Comparison of ENCODE assay signal across 10 mouse cellular contexts in genomic region chr7:4026794-4027421, GRCm38 (mm10). TPM values are rescaled to one million over a fixed set of nuclear protein-coding genes. Genes with fewer than 3 reads are reported as not detected.
DNase-seq lines count a peak whose midpoint lies in the region; ATAC-seq and TF ChIP-seq lines count a peak whose summit lies in the region.
"Had no signal": no experiment of that assay in that cellular context is flagged by ENCODE, and none has a peak within 500 bp of the region (broad histone marks: within the 10 kb centered on the region; RNA-seq: fewer than 3 reads in every experiment).

No protein-coding gene starts in this region.

- H3K4me2 ChIP-seq in hindbrain, embryonic 11.5 days (replicated peaks; ENCODE audit: low read depth, low read length) = no peak overlapping the region
- no peak overlapping the region for H3K4me2 ChIP-seq in hindbrain, embryonic 13.5 days
- H3K4me2 ChIP-seq: liver, embryonic 15.5 days had no signal

- H3K36me3 ChIP-seq in hindbrain, embryonic 11.5 days (ENCODE audit: control insufficient read depth, insufficient read depth, low read length) = no peaks in the 10 kb centered on the region
- no peaks in the 10 kb centered on the region for H3K36me3 ChIP-seq in hindbrain, embryonic 13.5 days
- H3K36me3 ChIP-seq in ES-Bruce4 (ENCODE audit: control insufficient read depth, insufficient read depth, low read length, poor library complexity, severe bottlenecking) = no peaks in the 10 kb centered on the region
- H3K36me3 ChIP-seq: liver, embryonic 15.5 days had no signal

- no peak overlapping the region for H3K9ac ChIP-seq in hindbrain, embryonic 11.5 days (ENCODE audit: low read depth, low read length)
- no peak overlapping the region for H3K9ac ChIP-seq in hindbrain, embryonic 13.5 days
- H3K9ac ChIP-seq in ES-Bruce4 (ENCODE audit: low read depth, poor library complexity, severe bottlenecking) = no peak overlapping the region
- H3K9ac ChIP-seq: liver, embryonic 15.5 days had no signal

- WGBS in hindbrain, embryonic 11.5 days = 27% methylated on average over 3 of the region's 3 CpGs
- WGBS in hindbrain, embryonic 13.5 days = 21% methylated on average over 3 of the region's 3 CpGs

- TF ChIP-seq CTCF in ES-Bruce4 (IDR thresholded peaks at IDR 0.05; ENCODE audit: low read depth, low read length) = peak; percentile 46
- TF ChIP-seq CTCF in layer of hippocampus, adult 2 months (conservative IDR thresholded peaks at IDR 0.05) = peak; percentile 77

- DNase-seq in hindbrain, embryonic 11.5 days (ENCODE audit: low spot score) = peak; percentile 5
- DNase-seq in embryo, embryonic 10 days (ENCODE audit: low spot score) = peak; percentile 42
- DNase-seq in layer of hippocampus, adult 2 months (ENCODE audit: low spot score in 2 of 2) = peak; percentile 5 to 34
- peak; percentile 25 to 57 for DNase-seq in natural killer cell, adult 2 months (ENCODE audit: low spot score in 2 of 2)
- no peak for DNase-seq in MN1 (ENCODE audit: low spot score)
- DNase-seq in urinary bladder, postnatal 10 days (ENCODE audit: low spot score) = no peak

- no peaks in the 10 kb centered on the region for H3K9me3 ChIP-seq in hindbrain, embryonic 11.5 days (ENCODE audit: control insufficient read depth, low read length)
- no peaks in the 10 kb centered on the region for H3K9me3 ChIP-seq in hindbrain, embryonic 13.5 days
- no peaks in the 10 kb centered on the region for H3K9me3 ChIP-seq in ES-Bruce4 (replicated peaks; ENCODE audit: control insufficient read depth, insufficient read depth, low read length, poor library complexity, severe bottlenecking)
- H3K9me3 ChIP-seq: liver, embryonic 15.5 days had no signal

- H3K4me3 ChIP-seq in hindbrain, embryonic 11.5 days (ENCODE audit: low read depth, low read length) = no peak overlapping the region
- H3K4me3 ChIP-seq in hindbrain, embryonic 13.5 days = no peak overlapping the region
- H3K4me3 ChIP-seq in ES-Bruce4 (ENCODE audit: low read depth, low read length) = no peak overlapping the region
- no peak overlapping the region for H3K4me3 ChIP-seq in layer of hippocampus, adult 2 months
- H3K4me3 ChIP-seq: erythroblast, embryonic 14.5 days; liver, embryonic 15.5 days had no signal

- TF ChIP-seq EP300 in ES-Bruce4 (IDR thresholded peaks at IDR 0.05; ENCODE audit: insufficient read depth, low read depth, low read length) = no peak

- no peak for ATAC-seq in hindbrain, embryonic 11.5 days (ENCODE audit: low FRiP score)
- no peak for ATAC-seq in hindbrain, embryonic 13.5 days (ENCODE audit: low FRiP score)

- no peak for TF ChIP-seq POLR2A in ES-Bruce4 (IDR thresholded peaks at IDR 0.05; ENCODE audit: insufficient read depth, low read length)

- no peak overlapping the region for H3K27ac ChIP-seq in hindbrain, embryonic 11.5 days (ENCODE audit: low read depth, low read length)
- no peak overlapping the region for H3K27ac ChIP-seq in hindbrain, embryonic 13.5 days
- H3K27ac ChIP-seq in ES-Bruce4 (ENCODE audit: insufficient read depth, low read length) = no peak overlapping the region
- H3K27ac ChIP-seq in layer of hippocampus, adult 2 months = no peak overlapping the region
- H3K27ac ChIP-seq: liver, embryonic 15.5 days had no signal

- H3K27me3 ChIP-seq in hindbrain, embryonic 11.5 days (ENCODE audit: control insufficient read depth, insufficient read depth, low read length) = no peaks in the 10 kb centered on the region
- no peaks in the 10 kb centered on the region for H3K27me3 ChIP-seq in hindbrain, embryonic 13.5 days
- no peaks in the 10 kb centered on the region for H3K27me3 ChIP-seq in ES-Bruce4 (ENCODE audit: control insufficient read depth, insufficient read depth, low read length, poor library complexity, severe bottlenecking)
- H3K27me3 ChIP-seq: liver, embryonic 15.5 days had no signal

- H3K4me1 ChIP-seq in hindbrain, embryonic 11.5 days (replicated peaks; ENCODE audit: control insufficient read depth, insufficient read depth, low read length) = no peaks in the 10 kb centered on the region
- no peaks in the 10 kb centered on the region for H3K4me1 ChIP-seq in hindbrain, embryonic 13.5 days (replicated peaks)
- H3K4me1 ChIP-seq in ES-Bruce4 (ENCODE audit: control insufficient read depth, insufficient read depth, low read length) = no peaks in the 10 kb centered on the region
- H3K4me1 ChIP-seq: liver, embryonic 15.5 days had no signal

RNA-seq across cellular contexts. Expression of gene Lair1, which starts 36.1 kb away (rescaled TPM):
- polyA plus RNA-seq in hindbrain, embryonic 11.5 days (2014; fragmentation: Nextera tagmentation; extraction: Ambion mirVana) = 2.6 and 3.0 TPM in 2 replicates
- 2.8 and 4.1 TPM in 2 replicates for polyA plus RNA-seq in hindbrain, embryonic 13.5 days (2015; fragmentation: Nextera tagmentation; extraction: Ambion mirVana)
- 0.21 and 0.67 TPM in 2 replicates for polyA plus RNA-seq in ES-Bruce4 (2011; ENCODE audit: insufficient read depth, insufficient read length, low read depth, missing spikeins)
- 1 to 10 TPM; 5.2 to 7.1 TPM for total RNA-seq in layer of hippocampus, adult 2 months (2021)
- polyA plus RNA-seq: erythroblast, embryonic 14.5 days had no signal

Comparison
In these comparisons a context has a peak if more than half of its experiments do, and no peak if none do; other contexts are left out.
1. DNase-seq: peak in hindbrain, embryonic 11.5 days (single experiment), embryo, embryonic 10 days (single experiment), layer of hippocampus, adult 2 months (2 of 2) and natural killer cell, adult 2 months (2 of 2); none in MN1 (single experiment) and urinary bladder, postnatal 10 days (single experiment).